Mouse (Mus musculus): Measurements from ENCODE around the gene Gm11011.
A peak's percentile ranks its signal among the peaks of the same experiment; 100 is the strongest.
"Not testable (repeated sequence)": the region's sequence is repeated elsewhere in the genome, so short reads cannot be mapped to it uniquely, and the experiment has no call there.

Gene Gm11011

GRCm38 (mm10) chr2:169587645-169588044 lies at the start of gene Gm11011:
Gene Gm11011 (minus strand): TSS chr2:169587745.
- not testable (repeated sequence) for DNase-seq

GRCm38 (mm10) chr2:169636414-169636813 lies 48.9 kb upstream of the Gm11011 start:
- no peak for DNase-seq

- no peak for DNase-seq
Measured at GRCm38 (mm10) chr2:169635428-169635827, 47.9 kb upstream of the Gm11011 start.

DNA sequence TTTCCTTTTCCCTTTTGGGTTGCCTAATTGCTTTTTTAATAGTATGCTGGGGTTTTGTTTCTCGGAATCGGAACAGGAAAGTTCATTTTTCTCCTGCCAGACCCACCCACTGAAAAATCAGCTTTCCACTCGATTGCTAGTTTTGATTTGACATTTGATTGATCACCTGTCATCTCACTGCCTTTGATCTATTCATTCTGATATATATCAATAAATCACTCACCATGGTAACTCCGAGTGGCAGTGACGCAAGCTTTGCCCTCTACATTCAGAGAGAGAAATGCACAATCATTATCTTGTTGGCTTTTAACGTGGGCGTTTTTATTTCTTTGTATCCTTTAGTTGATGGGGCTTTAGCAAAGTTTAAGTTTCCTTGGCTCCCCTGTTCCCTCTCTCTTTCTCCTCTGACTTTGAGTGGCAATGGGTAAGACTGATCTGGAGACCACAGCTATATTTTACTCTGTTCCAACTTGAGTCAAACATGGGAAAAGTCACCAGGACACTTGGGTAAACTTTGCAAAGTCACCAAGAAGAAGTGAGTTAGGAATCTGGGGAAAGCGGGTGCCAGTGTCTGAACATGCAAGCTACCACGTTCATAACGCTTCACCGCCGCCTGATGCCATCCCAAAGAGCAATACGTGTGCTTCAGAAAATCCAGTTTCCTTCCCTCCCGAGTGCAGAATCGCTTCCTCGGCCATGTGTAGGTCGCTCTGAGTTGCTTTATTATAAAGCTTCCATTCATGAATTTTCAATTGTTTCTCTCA lies 47.3 kb upstream of the Gm11011 start:
- DNase-seq: no peak

GRCm38 (mm10) chr2:169633491-169634289 lies 46.1 kb upstream of the Gm11011 start:
- peak; percentile 42 to 55 for DNase-seq

DNA sequence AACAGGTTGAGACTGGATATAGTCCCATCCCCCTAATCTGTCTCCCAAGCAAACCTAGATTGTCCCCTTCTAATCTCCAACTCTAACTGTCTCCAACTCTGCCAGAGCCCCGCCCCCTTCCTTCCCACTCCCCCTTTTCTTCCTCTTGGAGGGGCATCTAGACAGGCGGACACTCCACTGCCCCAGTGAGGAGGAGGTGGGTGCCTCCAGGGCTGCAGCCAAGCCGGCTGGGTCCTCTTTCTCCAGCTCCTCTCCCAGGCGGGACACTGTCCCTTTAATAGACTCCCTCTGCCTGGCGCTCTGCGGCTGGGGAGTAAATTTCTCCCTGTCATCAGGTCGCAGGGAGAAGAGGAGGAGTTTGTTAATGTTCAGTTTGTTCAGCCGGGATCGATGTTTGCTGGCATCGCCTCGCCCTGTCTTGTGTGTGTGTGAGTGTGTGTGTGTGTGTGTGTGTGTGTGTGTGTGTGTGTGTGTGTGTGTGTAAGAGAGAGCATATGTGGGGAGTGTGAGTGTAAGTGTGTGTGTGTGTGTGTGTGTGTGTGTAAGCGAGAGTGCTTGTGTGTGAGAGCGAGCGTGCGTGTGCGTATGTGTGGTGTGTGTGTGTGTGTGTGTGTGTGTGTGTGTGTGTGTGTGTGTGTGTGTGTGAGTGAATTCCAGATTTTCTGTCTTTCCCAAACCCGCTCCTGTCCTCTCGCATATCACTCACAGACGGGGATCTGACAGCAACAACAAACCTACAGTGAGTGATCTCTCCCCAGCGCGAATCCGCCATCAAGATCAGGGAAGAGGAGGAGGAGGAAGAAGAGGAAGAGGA lies 45.0 kb upstream of the Gm11011 start, which contains the start of gene Tshz2:
Tshz2 (plus strand) TSS at position 676 of the 814 bp plus-strand sequence.
- DNase-seq: peak; percentile 63 to 75

- no peak for DNase-seq
Measured at GRCm38 (mm10) chr2:169630070-169630469, 42.5 kb upstream of the Gm11011 start.

DNA sequence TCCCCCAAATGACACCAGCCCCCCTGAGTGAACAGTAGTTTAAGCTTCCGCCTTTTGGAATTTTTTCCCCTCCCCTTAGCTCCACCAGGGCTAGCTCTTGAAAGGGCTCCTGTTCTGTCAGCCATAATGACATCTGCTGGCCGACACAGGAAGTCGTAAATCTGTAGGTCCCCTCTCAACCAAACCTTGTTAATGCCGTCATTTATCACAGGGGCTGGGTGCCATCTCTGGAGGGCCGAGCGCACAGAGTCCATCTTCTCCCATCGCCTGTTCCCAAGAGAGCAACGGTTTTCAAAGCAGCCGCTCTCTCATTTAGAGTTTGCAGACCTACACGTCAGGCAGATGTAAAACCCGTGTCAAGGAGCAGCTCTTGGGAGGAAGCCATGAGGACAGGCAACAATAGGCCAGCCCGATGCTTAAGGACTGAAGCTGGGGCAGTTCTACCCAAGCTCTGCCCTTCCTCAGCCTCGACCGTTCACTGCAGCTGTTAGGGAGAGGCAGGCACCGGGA lies 33.7 kb upstream of the Gm11011 start:
- DNase-seq: peak; percentile 27 to 38

DNA sequence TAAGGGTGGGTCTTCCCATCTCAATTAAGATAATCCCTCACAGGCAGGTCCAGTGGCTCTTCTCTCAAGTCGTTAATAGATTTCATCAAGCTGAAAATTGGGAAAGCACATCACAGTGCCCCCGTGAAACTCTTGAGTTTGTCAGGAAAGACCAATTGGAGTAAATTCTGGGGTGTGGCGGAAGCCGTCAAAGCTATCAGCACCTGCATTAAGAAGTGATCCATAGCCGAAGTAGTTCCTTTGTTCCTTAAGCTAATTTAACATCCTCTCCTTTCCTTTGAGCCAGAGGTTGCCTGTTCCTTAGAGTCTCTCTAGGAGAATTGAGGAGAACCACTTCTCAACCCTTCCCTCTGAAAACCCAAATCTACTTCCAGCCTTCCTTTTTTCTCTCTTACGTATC lies 28.5 kb upstream of the Gm11011 start:
- no peak for DNase-seq

- no peak for DNase-seq
Measured at GRCm38 (mm10) chr2:169614683-169615082, 27.1 kb upstream of the Gm11011 start.

GRCm38 (mm10) chr2:169611557-169611956 lies 24.0 kb upstream of the Gm11011 start:
- DNase-seq: no peak

GRCm38 (mm10) chr2:169610882-169611281 lies 23.3 kb upstream of the Gm11011 start:
- no peak for DNase-seq

GRCm38 (mm10) chr2:169609956-169610355 lies 22.4 kb upstream of the Gm11011 start:
- peak in 1 of 2 experiments; percentile 33 for DNase-seq

- peak in 1 of 2 experiments; percentile 25 for DNase-seq
Measured at GRCm38 (mm10) chr2:169607787-169608186, 20.2 kb upstream of the Gm11011 start.

DNA sequence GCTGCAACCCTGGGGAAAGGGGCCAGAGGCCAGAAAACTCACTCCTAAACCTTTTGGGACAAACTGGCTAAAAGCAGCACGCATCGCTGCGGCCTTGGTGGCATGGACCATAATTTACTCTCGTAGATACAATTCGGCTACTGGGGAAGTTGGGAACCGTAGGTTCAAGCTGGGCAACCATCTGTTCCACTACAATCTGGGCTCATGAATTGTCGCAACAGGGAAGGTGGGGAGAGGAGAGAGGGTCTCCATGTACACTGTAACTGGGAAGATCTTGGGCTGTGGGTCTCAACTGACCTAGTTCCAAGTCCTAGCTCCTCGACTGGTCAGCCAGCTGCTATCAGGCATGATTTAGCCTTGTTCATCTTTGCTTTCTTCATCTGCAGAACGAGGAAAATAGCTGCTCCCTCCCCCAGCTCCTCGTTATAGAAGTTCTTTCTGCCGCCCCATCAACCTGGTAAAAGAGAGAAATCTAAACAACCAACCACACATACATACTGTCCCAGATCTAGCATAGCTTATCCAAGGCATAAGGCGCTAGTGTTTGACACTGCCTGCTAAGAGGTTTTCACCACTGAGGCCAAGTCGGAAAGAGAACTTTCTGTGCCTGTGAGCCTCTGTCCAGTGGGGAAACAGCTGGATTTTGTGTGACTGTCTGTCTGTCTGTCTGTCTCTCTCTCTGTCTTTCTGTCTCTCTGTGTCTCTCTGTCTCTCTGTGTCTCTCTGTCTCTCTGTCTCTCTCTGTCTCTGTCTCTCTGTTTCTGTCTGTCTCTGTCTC lies 19.5 kb upstream of the Gm11011 start:
- no peak for DNase-seq

DNA sequence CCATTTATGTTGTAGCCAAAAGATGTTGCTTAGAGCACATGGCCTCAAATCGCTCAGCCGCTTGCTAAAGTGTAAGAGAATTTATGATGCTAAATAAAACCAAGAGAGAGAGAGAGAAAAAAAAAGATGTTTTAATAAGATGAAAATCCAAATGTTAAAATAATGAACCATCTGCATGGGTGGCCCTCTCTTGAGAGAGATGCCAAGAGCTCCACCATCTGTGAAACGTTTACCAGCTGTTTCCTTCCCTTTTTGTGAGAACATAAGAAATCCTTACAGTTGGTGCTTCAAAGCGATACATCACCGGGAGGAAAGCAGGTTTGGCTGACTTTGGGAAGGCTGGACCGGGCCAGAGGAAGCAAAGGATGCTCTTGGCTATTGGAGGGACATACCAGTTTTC lies 12.6 kb upstream of the Gm11011 start:
- no peak for DNase-seq

GRCm38 (mm10) chr2:169599591-169599990 lies 12.0 kb upstream of the Gm11011 start:
- no peak for DNase-seq

- DNase-seq: no peak
Measured at GRCm38 (mm10) chr2:169597971-169598370, 10.4 kb upstream of the Gm11011 start.

GRCm38 (mm10) chr2:169597357-169597756 lies 9.8 kb upstream of the Gm11011 start:
- DNase-seq: no peak

DNA sequence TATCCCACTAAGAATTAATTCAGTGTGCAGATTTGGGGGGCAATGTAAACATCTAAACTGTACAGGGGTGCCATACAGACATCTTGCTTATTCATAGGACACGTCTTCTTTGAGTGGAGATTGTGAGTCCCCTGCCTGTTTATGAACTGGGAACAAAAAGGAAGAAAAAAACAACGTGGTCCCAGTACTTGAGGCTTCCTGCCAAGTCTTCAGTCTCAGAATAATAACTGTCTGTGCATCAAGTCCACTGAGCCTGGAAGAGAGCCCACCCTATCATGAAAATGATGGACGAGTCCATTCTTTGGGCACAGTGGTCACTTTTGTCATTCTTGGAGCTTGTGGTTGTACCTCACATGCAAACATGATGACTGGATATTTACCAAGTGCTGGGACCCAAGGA lies 6.2 kb upstream of the Gm11011 start:
- DNase-seq: no peak

GRCm38 (mm10) chr2:169590412-169590811 lies 2.9 kb upstream of the Gm11011 start:
- no peak for DNase-seq

GRCm38 (mm10) chr2:169589697-169590096 lies 2.2 kb upstream of the Gm11011 start:
- DNase-seq: no peak

Measured in lung, postnatal 4 days (tissue).